Mouse (Mus musculus) hindbrain, embryonic 10.5 days (tissue): ENCODE measurements around the gene Lrg1. TPM values are rescaled to one million over a fixed set of nuclear protein-coding genes. Genes with fewer than 3 reads are reported as not detected.

Experiments
- DNase-seq: peaks from one replicate; pipeline ENCODE4 v3.0.0-alpha.2; 2017; ENCODE audit warnings: low spot score
- H3K27ac ChIP-seq: fragments of 300-500 bp; sonication (generic); 2 replicates; pipeline ENCODE4 v1.5.1; 2016; ENCODE audit warnings: mild to moderate bottlenecking, moderate library complexity
- H3K27me3 ChIP-seq: fragments of 300-500 bp; sonication (generic); 2 replicates; pipeline ENCODE4 v1.6.1; 2016; ENCODE audit warnings: mild to moderate bottlenecking; ENCODE audit not compliant: poor library complexity, insufficient read depth, severe bottlenecking
- H3K36me3 ChIP-seq: fragments of 300-500 bp; sonication (generic); 2 replicates; pipeline ENCODE4 v1.6.1; 2016; ENCODE audit warnings: mild to moderate bottlenecking, moderate library complexity
- H3K4me1 ChIP-seq: fragments of 300-500 bp; sonication (generic); replicated peaks from 2 replicates; pipeline ENCODE4 v1.6.1; 2016; ENCODE audit warnings: mild to moderate bottlenecking
- H3K4me3 ChIP-seq: fragments of 300-500 bp; sonication (generic); 2 replicates; pipeline ENCODE4 v1.5.1; 2016; ENCODE audit warnings: mild to moderate bottlenecking, moderate library complexity
- H3K9me3 ChIP-seq: fragments of 300-500 bp; sonication (generic); 2 replicates; pipeline ENCODE4 v1.6.1; 2016; ENCODE audit warnings: mild to moderate bottlenecking, moderate library complexity
- WGBS: fragments of 180-500 bp; shearing (Covaris S2); methylation state at CpG from one replicate; pipeline ENCODE4 v1.1.7; 2016; 5-methylcytosine and 5-hydroxymethylcytosine counted together
- polyA plus RNA-seq: library from polyadenylated mRNA; unstranded; fragments of >200 nt; fragmentation: Nextera tagmentation; extraction: Ambion mirVana; gene quantifications from 2 replicates; pipeline ENCODE4 v1.2.1, GENCODE M21; 2016

The Lrg1 gene
- polyA plus RNA-seq, 1 experiment from 2014 or later: not detected

DNA sequence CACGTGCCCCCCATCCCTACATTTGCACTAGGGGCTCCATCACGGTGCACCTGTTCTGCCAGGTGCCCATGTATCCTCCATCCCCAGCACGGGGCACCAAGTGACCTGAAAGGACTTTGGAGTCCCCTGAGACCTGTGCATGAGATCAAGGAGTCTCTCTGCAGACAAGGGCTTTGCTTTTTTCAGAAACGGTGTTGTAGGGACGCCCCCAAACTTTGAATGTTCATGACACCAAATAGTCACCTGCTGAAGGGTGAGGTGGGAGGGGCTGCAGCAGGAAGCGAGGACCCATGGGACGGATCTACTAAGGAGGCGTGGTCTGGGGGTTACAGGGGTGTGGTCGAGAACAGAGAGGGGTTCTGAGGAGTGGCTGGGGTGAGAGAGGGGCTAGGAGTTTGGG lies 26.5 kb upstream of the Lrg1 start:
- H3K36me3 ChIP-seq: no peaks in the 10 kb centered on the region
- peak overlapping the region; percentile 37; the same call in 1 of the 2 replicates for H3K27ac ChIP-seq
- H3K4me1 ChIP-seq: peaks cover 38% of the 10 kb centered on the region
- H3K9me3 ChIP-seq: no peaks in the 10 kb centered on the region
- peak overlapping the region; percentile 44 for H3K4me3 ChIP-seq
- WGBS: 24% methylated on average over 9 of the region's 9 CpGs
- H3K27me3 ChIP-seq: peaks cover 85% of the 10 kb centered on the region
- no peak for DNase-seq

DNA sequence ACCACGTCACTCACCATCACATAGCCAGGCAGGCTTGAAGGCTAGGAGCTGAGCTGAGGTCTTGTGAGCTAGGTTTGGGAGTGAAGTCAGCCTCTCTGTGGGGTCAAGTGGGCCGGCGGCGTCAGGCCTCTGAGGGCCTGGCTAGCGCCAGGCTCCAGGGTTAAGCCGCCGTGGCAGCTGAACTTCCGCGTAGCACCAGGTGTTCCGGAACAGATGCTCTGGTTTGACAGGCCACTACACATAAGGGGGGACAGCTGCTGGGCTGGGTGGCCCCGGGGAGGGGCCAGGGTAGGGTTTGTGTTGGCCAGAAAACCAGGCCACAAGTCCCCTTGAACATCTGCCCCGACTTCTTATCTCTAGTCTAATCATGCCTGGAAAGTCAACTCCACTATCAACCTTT lies 25.6 kb upstream of the Lrg1 start:
- no peaks in the 10 kb centered on the region for H3K9me3 ChIP-seq
- no peak overlapping the region for H3K4me3 ChIP-seq
- no peak overlapping the region for H3K27ac ChIP-seq
- H3K27me3 ChIP-seq: peaks cover 93% of the 10 kb centered on the region
- H3K36me3 ChIP-seq: no peaks in the 10 kb centered on the region
- WGBS: 63% methylated on average over 12 of the region's 12 CpGs
- peaks cover 46% of the 10 kb centered on the region for H3K4me1 ChIP-seq
- no peak for DNase-seq

DNA sequence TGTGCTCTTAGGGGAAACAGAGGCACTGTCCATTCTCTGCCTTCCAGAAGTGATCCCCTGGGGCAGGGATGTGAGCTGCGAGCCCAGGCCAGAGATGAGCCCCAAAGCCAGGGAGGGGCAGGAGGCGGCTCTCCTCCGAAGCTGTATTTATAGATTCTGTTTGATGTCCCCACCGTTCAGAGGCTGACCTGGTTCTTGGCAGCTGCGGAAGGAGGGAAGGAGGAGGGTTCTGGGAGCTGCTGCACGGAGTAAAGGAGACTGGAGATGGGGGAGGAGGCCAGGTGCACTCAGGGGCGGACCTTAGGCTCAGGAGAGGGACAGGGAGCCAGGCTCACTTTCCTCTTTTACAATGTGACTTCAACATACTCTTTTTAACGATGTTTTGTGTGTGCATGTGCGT lies 24.3 kb upstream of the Lrg1 start:
- H3K9me3 ChIP-seq: no peaks in the 10 kb centered on the region
- peaks cover 100% of the 10 kb centered on the region for H3K27me3 ChIP-seq

DNA sequence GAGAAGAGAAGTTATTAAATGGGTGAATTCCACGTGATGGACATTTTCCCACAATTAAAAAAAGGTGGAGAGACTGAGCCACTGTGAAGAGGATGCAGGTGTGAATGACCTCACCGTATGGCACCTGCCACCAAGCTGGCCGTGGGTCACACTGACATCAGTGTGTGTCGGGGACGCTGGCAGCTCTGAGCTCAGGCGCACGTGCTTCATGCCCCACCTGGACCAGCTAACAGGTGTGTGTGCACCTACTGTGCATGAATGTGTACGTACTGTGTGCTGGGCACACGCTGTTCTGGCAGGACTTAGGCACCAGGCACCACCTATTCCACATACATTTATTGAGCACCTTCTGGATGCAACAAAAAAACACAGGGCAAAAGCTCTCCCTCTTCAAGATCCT lies 22.7 kb upstream of the Lrg1 start:
- Histone ChIP-seq H3K9me3 (no peaks in the 10 kb centered on the region), H3K27ac (no peak overlapping the region), H3K27me3 (peaks cover 100% of the 10 kb centered on the region), H3K36me3 (no peaks in the 10 kb centered on the region), H3K4me1 (peaks cover 68% of the 10 kb centered on the region), H3K4me3 (no peak overlapping the region)
- DNase-seq: no peak
- WGBS: 74% methylated on average over 9 of the region's 9 CpGs

More for the DNA sequence above, 24.3 kb upstream of the Lrg1 start:
- H3K36me3 ChIP-seq: no peaks in the 10 kb centered on the region
- WGBS: 19% methylated on average over 9 of the region's 9 CpGs
- no peak overlapping the region for H3K27ac ChIP-seq
- DNase-seq: no peak
- H3K4me3 ChIP-seq: no peak overlapping the region
- peaks cover 59% of the 10 kb centered on the region for H3K4me1 ChIP-seq

DNA sequence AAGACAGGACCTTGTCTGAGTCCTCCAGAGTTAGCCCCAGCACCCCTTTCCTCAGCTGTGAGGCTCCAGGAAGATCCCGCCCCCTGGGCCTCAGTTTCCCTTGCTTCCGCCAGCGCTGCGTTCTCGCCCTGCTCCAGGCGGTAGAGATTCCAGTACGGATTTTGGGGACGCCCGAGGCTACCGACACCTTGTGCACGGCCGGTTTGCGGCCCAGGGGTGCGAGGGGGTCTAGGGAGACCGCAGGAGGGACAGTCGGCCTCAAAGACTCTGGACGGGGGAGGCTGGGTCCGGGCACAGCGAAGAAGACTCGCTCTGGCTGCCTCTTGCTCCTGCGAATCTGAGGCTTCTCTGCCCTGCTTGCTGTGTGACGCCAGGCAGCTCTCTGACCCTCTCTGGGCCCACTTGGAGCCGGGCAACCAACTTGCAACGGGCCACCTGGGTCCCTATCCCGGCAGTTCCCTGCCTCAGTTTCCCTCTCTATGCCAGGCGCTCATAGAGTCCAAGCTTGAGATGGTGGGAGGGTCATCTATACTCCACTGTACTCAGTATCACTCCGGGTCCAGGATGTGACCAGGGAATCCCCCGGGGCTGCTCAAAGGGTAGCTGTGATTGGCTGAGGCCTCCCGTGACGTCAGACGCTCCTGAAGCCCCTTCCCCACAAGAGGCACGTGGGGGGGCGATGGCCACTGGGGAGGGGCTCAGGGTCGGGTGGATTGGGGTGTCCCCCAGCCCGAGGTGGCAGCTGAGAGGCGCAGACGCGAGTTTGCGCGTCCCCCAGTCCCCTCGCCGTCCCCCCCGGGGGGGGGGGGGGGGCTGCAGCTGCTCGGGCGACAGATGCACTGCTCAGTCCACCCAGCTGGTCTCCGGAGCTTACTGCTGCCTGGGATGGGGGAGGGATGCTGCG lies 20.2 kb upstream of the Lrg1 start:
- Histone ChIP-seq H3K4me1 (peaks cover 70% of the 10 kb centered on the region), H3K27ac (peak overlapping the region; percentile 76), H3K9me3 (no peaks in the 10 kb centered on the region), H3K36me3 (no peaks in the 10 kb centered on the region), H3K27me3 (peaks cover 100% of the 10 kb centered on the region), H3K4me3 (peak overlapping the region; percentile 52)
- DNase-seq: peak; percentile 77
- WGBS: under 1% methylated on average over 47 of the region's 47 CpGs

DNA sequence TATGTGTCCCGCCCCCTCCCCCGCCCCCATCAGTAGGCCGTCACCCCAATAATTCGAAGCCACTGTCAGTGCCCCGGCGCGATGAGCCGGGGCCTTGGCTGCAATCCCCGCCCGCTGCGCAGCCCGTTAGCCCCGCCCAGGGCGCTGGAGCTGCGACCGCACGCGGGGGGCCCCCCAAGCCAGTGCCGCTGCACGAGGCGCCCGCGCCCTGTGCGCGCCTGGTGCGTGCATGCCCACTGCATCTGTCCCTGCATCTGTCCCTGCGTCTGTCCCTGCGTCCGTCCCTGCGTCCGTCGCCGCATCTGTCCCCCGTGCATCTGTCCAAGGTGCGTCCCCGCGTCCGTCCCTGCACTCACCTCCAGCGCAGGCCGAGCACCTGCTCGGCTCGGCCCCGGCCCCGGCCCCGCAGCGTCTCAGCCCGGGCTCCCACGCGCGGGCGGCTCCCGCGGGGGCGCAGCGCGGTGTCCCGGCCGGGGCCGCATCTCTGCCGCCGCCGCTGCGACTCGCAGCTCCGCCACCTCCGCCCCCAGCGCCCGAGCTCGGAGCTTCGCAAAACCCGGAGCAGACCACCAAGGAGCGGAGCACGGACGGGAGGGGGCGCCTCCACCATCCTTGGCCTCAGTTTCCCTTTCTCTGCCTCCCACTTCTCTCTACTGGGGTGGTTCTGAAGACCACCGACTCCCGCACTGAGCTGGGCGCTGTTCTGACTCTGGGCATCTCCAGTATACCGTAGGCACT lies 18.2 kb upstream of the Lrg1 start, which contains the start of gene Sema6b:
Gene Sema6b, minus strand, starts transcription at position 486 of the 738 bp plus-strand sequence.
- H3K4me1 ChIP-seq: peaks cover 72% of the 10 kb centered on the region
- no peaks in the 10 kb centered on the region for H3K36me3 ChIP-seq
- peaks cover 97% of the 10 kb centered on the region for H3K27me3 ChIP-seq
- peak within 1 kb of the TSS; percentile 78 for H3K4me3 ChIP-seq
- peak; percentile 80 for DNase-seq
- H3K27ac ChIP-seq: peak within 1 kb of the TSS; percentile 86
- WGBS: 1% methylated on average over 79 of the region's 79 CpGs
- H3K9me3 ChIP-seq: no peaks in the 10 kb centered on the region

DNA sequence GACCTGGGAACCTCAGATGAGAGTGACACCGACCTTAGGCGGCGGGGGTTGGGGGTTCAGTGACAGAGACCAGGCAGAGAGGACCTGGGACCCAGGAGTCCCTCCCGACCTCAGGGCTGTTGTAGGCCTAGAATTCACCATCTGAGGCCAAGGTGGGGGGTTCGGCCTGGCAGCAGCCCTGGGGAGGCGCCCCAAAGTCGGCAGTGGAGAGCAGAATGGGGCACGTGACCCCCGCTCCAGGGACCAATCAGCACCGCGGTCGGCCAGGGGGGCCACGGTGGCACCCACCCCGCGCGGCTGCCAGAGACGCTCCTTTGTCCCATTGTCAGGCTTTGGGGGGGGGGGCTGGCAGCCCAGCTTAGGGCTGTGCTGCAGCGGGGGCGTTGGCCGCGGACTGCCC lies 17.6 kb upstream of the Lrg1 start:
- Histone ChIP-seq H3K9me3 (no peaks in the 10 kb centered on the region), H3K4me3 (peak overlapping the region; percentile 78), H3K4me1 (peaks cover 79% of the 10 kb centered on the region), H3K36me3 (no peaks in the 10 kb centered on the region), H3K27ac (peak overlapping the region; percentile 86), H3K27me3 (peaks cover 91% of the 10 kb centered on the region)
- no peak for DNase-seq
- 5% methylated on average over 21 of the region's 21 CpGs for WGBS

DNA sequence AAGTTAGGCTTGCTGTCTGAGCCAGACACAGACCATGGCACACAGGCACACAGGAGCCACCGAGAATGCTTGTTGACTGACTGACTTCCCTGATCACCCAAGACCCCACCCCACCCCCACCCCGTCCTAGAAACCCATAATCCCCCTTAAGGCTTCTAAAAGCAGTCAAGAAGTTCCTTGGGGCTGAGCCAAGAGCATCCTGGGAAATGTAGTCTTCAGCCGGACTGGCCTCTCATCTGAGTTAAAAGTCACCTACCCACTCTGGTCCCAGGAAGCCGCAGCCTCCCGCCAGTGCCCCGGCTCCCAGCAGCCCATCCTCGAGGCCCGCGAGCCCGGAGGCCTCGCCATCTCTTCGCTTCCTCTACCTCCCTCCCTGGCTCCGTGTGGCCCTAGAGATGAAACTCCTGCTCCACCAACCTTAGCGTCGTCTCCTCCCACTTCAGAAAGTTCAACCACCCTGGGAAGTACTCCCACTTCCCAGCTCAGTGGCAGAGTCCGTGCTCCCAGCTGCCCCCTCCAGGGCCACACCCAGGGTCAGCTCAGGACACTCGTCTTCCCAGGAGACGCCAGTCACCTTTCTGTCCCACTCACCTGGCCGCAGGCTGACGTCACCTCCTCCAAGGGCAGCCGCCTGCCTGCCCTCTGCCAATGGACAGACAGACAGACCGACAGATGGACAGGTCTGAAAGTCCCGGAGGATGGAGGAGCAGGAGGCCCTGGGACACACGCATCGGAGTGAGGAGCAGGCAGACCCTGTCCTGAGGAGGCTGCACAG lies 16.2 kb upstream of the Lrg1 start:
- Histone ChIP-seq H3K27me3 (peaks cover 77% of the 10 kb centered on the region), H3K9me3 (no peaks in the 10 kb centered on the region), H3K27ac (peak overlapping the region; percentile 13; the same call in 1 of the 2 replicates), H3K4me3 (peak overlapping the region; percentile 78), H3K4me1 (peaks cover 91% of the 10 kb centered on the region), H3K36me3 (no peaks in the 10 kb centered on the region)
- no peak for DNase-seq
- WGBS: 10% methylated on average over 25 of the region's 25 CpGs

DNA sequence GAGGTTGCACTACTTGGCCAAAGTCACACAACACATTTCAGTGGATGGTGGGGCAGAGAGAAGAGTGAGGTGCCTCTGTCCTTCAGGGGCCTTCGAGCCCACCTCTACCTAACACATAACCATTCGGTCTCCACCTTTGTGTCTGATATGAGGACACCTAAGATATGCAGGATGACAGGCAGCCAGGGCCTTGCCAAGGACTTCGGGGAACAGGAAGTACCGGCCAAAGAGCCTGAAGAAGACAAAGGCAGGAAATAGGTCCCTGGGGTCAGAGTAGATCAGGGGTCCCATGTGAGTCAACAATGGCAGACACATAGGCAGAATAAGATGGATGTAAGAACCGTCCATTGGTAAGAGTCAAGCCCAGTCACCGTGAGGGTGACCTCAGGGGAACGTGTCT lies 14.8 kb upstream of the Lrg1 start:
- H3K4me1 ChIP-seq: peaks cover 81% of the 10 kb centered on the region

DNA sequence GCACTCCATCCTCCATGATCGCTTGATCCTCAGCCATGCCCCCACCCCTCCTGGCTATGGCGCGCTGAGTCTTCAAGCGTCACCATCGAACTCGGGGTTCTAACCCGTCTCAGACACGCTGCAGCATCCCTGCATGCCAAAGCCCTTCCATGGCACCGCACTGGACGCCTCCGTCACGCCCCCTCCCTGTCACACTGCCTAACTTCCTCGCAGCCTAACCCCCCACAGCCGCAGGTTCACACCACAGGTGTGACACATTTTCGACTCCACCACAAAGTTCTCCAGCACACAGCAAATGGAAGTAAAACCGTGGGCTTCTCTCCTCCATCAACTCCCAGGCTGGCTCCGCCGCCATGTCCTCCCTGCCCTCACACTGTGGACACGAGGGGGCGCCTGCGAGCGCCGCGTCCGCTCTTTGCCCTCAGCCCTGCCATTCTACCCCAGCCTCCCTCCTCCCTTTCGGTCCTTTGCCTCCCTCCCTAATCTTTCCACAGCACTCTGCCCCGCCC lies 12.7 kb upstream of the Lrg1 start:
- no peaks in the 10 kb centered on the region; the same call in 1 of the 2 replicates for H3K9me3 ChIP-seq
- H3K4me3 ChIP-seq: peak overlapping the region; percentile 47
- H3K27me3 ChIP-seq: peaks cover 42% of the 10 kb centered on the region
- DNase-seq: peak; percentile 68
- H3K27ac ChIP-seq: peak overlapping the region; percentile 60; the same call in 1 of the 2 replicates
- H3K4me1 ChIP-seq: peaks cover 61% of the 10 kb centered on the region
- 1% methylated on average over 27 of the region's 27 CpGs for WGBS
- H3K36me3 ChIP-seq: peaks cover 22% of the 10 kb centered on the region

More for the DNA sequence above, 14.8 kb upstream of the Lrg1 start:
- no peak overlapping the region for H3K27ac ChIP-seq
- H3K27me3 ChIP-seq: peaks cover 63% of the 10 kb centered on the region
- DNase-seq: no peak
- no peak overlapping the region for H3K4me3 ChIP-seq
- 85% methylated on average over 7 of the region's 7 CpGs for WGBS
- H3K36me3 ChIP-seq: peaks cover 2% of the 10 kb centered on the region; the same call in 1 of the 2 replicates
- no peaks in the 10 kb centered on the region for H3K9me3 ChIP-seq

DNA sequence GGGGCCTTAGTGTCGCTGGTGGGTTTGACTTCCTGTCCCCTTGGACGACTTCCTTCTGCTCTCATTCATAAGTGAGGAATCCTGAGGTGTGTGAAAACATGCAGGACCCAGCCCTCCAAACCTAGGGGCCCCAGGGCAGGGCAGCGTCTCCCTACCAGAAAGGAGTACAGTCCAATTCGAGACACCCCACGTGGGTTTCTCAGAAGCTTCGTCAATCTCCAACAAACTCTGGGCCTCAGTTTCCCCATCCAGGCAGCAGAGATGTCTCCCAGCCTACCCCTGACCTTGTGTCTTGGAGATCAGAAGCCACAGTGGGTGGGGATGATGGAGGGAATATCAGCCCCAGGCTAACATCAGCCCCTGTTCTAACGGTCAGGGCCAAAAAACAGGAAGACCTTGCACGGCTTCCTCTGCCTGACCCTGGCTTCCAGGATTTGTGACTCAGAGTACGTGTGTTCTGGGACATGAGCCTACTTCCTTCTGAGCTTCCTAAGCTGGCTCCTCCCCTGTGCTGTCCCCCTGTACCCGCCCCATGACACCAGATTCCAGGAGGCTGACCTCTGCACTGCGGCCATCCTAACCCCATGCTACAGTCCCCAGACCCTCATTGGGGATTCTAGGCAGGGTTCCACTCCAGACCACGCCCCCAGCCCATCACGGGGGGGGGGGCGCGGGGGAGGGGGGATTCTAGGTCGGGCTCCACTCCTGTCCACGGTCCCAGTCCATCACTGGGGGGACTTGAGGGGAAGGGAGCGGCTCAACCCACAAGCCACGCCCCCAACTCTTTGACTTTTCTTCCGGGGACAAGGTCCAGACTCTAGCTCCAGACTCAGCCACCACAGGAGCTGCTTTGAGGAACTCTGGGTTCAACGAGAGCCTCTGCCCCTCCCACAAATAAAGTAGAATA lies 11.9 kb upstream of the Lrg1 start:
- H3K27me3 ChIP-seq: peaks cover 34% of the 10 kb centered on the region
- peaks cover 53% of the 10 kb centered on the region for H3K4me1 ChIP-seq
- peak overlapping the region; percentile 47 for H3K4me3 ChIP-seq
- WGBS: 16% methylated on average over 20 of the region's 21 CpGs
- H3K27ac ChIP-seq: peak overlapping the region; percentile 60
- peak; percentile 66 for DNase-seq
- H3K36me3 ChIP-seq: peaks cover 29% of the 10 kb centered on the region
- H3K9me3 ChIP-seq: no peaks in the 10 kb centered on the region; the same call in 1 of the 2 replicates
